Mouse (Mus musculus) CH12.LX (cell line): ENCODE measurements at regions not wholly inside any gene's neighbourhood (a gene's known extent, or its start where the extent isn't known, plus 50 kb on each side); places are given as distances from the start of the nearest gene placed in this dataset.

Source experiments
- DNase-seq: peaks from one replicate; pipeline ENCODE4 v3.0.0-alpha.2; 2013; ENCODE audit errors: extremely low read depth
- H3K27ac ChIP-seq: 2 replicates; pipeline ENCODE4 v1.5.1; 2012; ENCODE audit warnings: low read depth, mild to moderate bottlenecking, control low read depth, moderate library complexity; ENCODE audit not compliant: insufficient read depth
- H3K27me3 ChIP-seq: replicated peaks from 2 replicates; pipeline ENCODE3; 2012; ENCODE audit warnings: inconsistent platforms
- H3K36me3 ChIP-seq, 2 experiments: replicated peaks in 1 of 2; 2 replicates each; pipeline versions ENCODE3 to v1.6.1; 2012; ENCODE audit warnings: inconsistent platforms in 1 of 2, low read length in 1 of 2, mild to moderate bottlenecking in 1 of 2, mixed read lengths in 1 of 2, moderate library complexity in 1 of 2; ENCODE audit not compliant: control insufficient read depth in 1 of 2, insufficient read depth in 1 of 2
- H3K4me1 ChIP-seq, 2 experiments: 2 replicates each; pipeline ENCODE4 v1.6.1; 2012; ENCODE audit warnings: inconsistent platforms in 1 of 2, moderate library complexity in 1 of 2; ENCODE audit not compliant: insufficient read depth in 2 of 2, control insufficient read depth in 1 of 2
- H3K4me2 ChIP-seq: 2 replicates; pipeline ENCODE4 v1.6.1; 2012; ENCODE audit warnings: low read depth, mild to moderate bottlenecking, control low read depth; ENCODE audit not compliant: poor library complexity, insufficient read depth, severe bottlenecking
- H3K4me3 ChIP-seq, 3 experiments: fragments of 150-350 bp in 1 of 3; sonication (generic) in 1 of 3; replicated peaks in 1 of 3; 2 replicates each; pipeline versions ENCODE3 to v1.5.1; 2011 to 2012; ENCODE audit warnings: low read depth in 2 of 3, low read length in 2 of 3, mild to moderate bottlenecking in 2 of 3, moderate library complexity in 2 of 3, control low read depth in 1 of 3, improper control_type of control experiment in 1 of 3, inconsistent platforms in 1 of 3, mixed read lengths in 1 of 3; ENCODE audit not compliant: poor library complexity in 1 of 3
- H3K79me2 ChIP-seq: replicated peaks from 2 replicates; pipeline ENCODE4 v1.6.1; 2012; ENCODE audit warnings: mild to moderate bottlenecking, moderate library complexity; ENCODE audit not compliant: control insufficient read depth, poor library complexity, insufficient read depth, severe bottlenecking; ENCODE audit errors: extremely low read depth
- H3K9ac ChIP-seq: 2 replicates; pipeline ENCODE4 v1.6.1; 2012; ENCODE audit warnings: low read depth, mild to moderate bottlenecking, control low read depth, moderate library complexity; ENCODE audit not compliant: insufficient read depth
- H3K9me3 ChIP-seq: replicated peaks from 2 replicates; pipeline ENCODE3; 2012; ENCODE audit warnings: low read length, inconsistent platforms, mixed read lengths
- BHLHE40 ChIP-seq: IDR thresholded peaks from 2 replicates; pipeline ENCODE4 v1.6.1; 2011; ENCODE audit warnings: mild to moderate bottlenecking, low read depth, low read length, improper control_type of control experiment
- CHD2 ChIP-seq: IDR thresholded peaks from 2 replicates; pipeline ENCODE4 v1.6.1; 2011; ENCODE audit warnings: low read length, improper control_type of control experiment
- E2F4 ChIP-seq: IDR thresholded peaks from 2 replicates; pipeline ENCODE4 v1.6.1; 2011; ENCODE audit warnings: low read depth, low read length, improper control_type of control experiment; ENCODE audit not compliant: insufficient replicate concordance
- EP300 ChIP-seq: IDR thresholded peaks from 2 replicates; pipeline ENCODE4 v1.6.1; 2011; ENCODE audit warnings: low read length, improper control_type of control experiment
- IRF4 ChIP-seq: IDR thresholded peaks from 2 replicates; pipeline ENCODE4 v1.6.1; 2014; ENCODE audit warnings: low read depth, mild to moderate bottlenecking, inconsistent platforms, low read length, improper control_type of control experiment
- JUN ChIP-seq: IDR thresholded peaks from 2 replicates; pipeline ENCODE4 v1.6.1; 2011; ENCODE audit warnings: low read depth, mild to moderate bottlenecking, low read length, improper control_type of control experiment, moderate library complexity; ENCODE audit not compliant: insufficient read depth
- JUND ChIP-seq: conservative IDR thresholded peaks from 2 replicates; pipeline ENCODE4 v1.6.1; 2011; ENCODE audit warnings: low read depth, low read length, improper control_type of control experiment
- KAT2A ChIP-seq: IDR thresholded peaks from 2 replicates; pipeline ENCODE4 v1.6.1; 2012; ENCODE audit warnings: low read length, improper control_type of control experiment, inconsistent platforms; ENCODE audit not compliant: insufficient replicate concordance
- MAX ChIP-seq: IDR thresholded peaks from 2 replicates; pipeline ENCODE4 v1.6.1; 2011; ENCODE audit warnings: low read length, improper control_type of control experiment
- MAZ ChIP-seq: IDR thresholded peaks from 2 replicates; pipeline ENCODE4 v1.6.1; 2012; ENCODE audit warnings: low read depth, mild to moderate bottlenecking, inconsistent platforms, low read length, improper control_type of control experiment, moderate library complexity
- MYC ChIP-seq: IDR thresholded peaks from 2 replicates; pipeline ENCODE4 v1.6.1; 2011; ENCODE audit warnings: low read depth, mild to moderate bottlenecking, improper control_type of control experiment, low read length
- NELFE ChIP-seq: IDR thresholded peaks from 2 replicates; pipeline ENCODE4 v1.6.1; 2011; ENCODE audit warnings: low read depth, low read length, improper control_type of control experiment
- NRF1 ChIP-seq: IDR thresholded peaks from 2 replicates; pipeline ENCODE4 v1.6.1; 2014; ENCODE audit warnings: low read depth, mild to moderate bottlenecking, inconsistent platforms, low read length, improper control_type of control experiment, moderate library complexity
- PAX5 ChIP-seq: IDR thresholded peaks from 2 replicates; pipeline ENCODE4 v1.6.1; 2012; ENCODE audit warnings: low read length, inconsistent platforms, mixed read lengths
- POLR2A ChIP-seq: IDR thresholded peaks from 2 replicates; pipeline ENCODE4 v1.6.1; 2011; ENCODE audit warnings: low read depth, mild to moderate bottlenecking, improper control_type of control experiment, low read length
- RAD21 ChIP-seq: IDR thresholded peaks from 2 replicates; pipeline ENCODE4 v1.6.1; 2011; ENCODE audit warnings: low read depth, mild to moderate bottlenecking, low read length, improper control_type of control experiment, moderate library complexity
- SIN3A ChIP-seq: IDR thresholded peaks from 2 replicates; pipeline ENCODE4 v1.6.1; 2012; ENCODE audit warnings: low read length, improper control_type of control experiment, inconsistent platforms
- TCF12 ChIP-seq: IDR thresholded peaks from 2 replicates; pipeline ENCODE4 v1.6.1; 2014; ENCODE audit warnings: low read depth, mild to moderate bottlenecking, inconsistent platforms, low read length, improper control_type of control experiment
- UBTF ChIP-seq: IDR thresholded peaks from 2 replicates; pipeline ENCODE4 v1.6.1; 2012; ENCODE audit warnings: low read depth, mild to moderate bottlenecking, inconsistent platforms, low read length, improper control_type of control experiment, moderate library complexity
- USF1 ChIP-seq: IDR thresholded peaks from 2 replicates; pipeline ENCODE4 v1.6.1; 2014; ENCODE audit warnings: low read depth, mild to moderate bottlenecking, inconsistent platforms, low read length, improper control_type of control experiment
- USF2 ChIP-seq: conservative IDR thresholded peaks from 2 replicates; pipeline ENCODE4 v1.6.1; 2011; ENCODE audit warnings: low read depth, low read length, improper control_type of control experiment
- ZC3H11A ChIP-seq: IDR thresholded peaks from 2 replicates; pipeline ENCODE4 v1.6.1; 2012; ENCODE audit warnings: low read depth, mild to moderate bottlenecking, inconsistent platforms, low read length, improper control_type of control experiment
- ZKSCAN1 ChIP-seq: IDR thresholded peaks from 2 replicates; pipeline ENCODE4 v1.6.1; 2012; ENCODE audit warnings: low read depth, inconsistent platforms, low read length, improper control_type of control experiment, borderline replicate concordance
- dilution Hi-C: fragments of 300-500 bp; cut with MboI; formaldehyde crosslinking; loops from 2 replicates; pipeline ENCODE4 v1.14.3; 2020; ENCODE audit warnings: low sequenced_read_pairs; ENCODE audit not compliant: extremely low pct_unique_long_range_greater_than_20kb, extremely low pct_ligation_motif_present
- in situ Hi-C: fragments of 300-500 bp; cut with MboI; formaldehyde crosslinking; loops from 3 replicates; pipeline ENCODE4 v1.14.3; 2019; ENCODE audit warnings: low sequenced_read_pairs, low pct_ligation_motif_present, low pct_unique_long_range_greater_than_20kb, mixed read lengths

DNA sequence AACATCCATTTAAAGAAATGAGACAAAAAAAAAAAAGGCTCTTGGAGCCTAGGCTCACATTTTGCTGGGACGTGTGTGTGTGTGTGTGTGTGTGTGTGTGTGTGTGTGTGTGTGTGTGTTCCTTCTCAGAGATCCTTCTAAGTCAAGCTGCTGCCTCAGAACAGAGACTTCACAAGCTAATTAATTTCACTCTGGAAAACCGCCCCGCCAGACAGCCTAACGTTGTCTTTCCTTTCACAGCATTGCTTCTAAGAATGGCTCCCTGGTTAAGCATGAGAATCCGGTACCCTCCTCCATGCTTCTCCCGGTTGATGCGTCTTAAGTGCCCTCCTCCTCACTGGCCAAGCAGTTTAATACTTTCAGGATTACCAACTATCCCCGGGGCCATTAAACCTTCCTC is 64.3 kb upstream of the Fzd10 start:
- H3K27ac ChIP-seq, result no peak overlapping the region
- H3K4me1 ChIP-seq, result no peaks in the 10 kb centered on the region
- no peaks in the 10 kb centered on the region for H3K27me3 ChIP-seq
- H3K9me3 ChIP-seq, result peaks cover 78% of the 10 kb centered on the region
- no peak overlapping the region for H3K9ac ChIP-seq
- no peak for DNase-seq
- no peak overlapping the region for H3K4me3 ChIP-seq
- H3K79me2 ChIP-seq, result no peaks in the 10 kb centered on the region
- H3K4me2 ChIP-seq, result no peak overlapping the region
- no peaks in the 10 kb centered on the region for H3K36me3 ChIP-seq
- dilution Hi-C loops, result no loop called here
- TF ChIP-seq MAX (no peak), BHLHE40 (no peak), NELFE (no peak), TCF12 (no peak), JUN (no peak), KAT2A (no peak), POLR2A (no peak), ZKSCAN1 (no peak), SIN3A (no peak), MYC (no peak), USF2 (no peak), E2F4 (no peak), PAX5 (no peak), CHD2 (no peak), JUND (no peak), ZC3H11A (no peak), RAD21 (no peak), USF1 (no peak)
- TF ChIP-seq, all 38 proteins: peak for 0
- in situ Hi-C loops, result no loop called here

DNA sequence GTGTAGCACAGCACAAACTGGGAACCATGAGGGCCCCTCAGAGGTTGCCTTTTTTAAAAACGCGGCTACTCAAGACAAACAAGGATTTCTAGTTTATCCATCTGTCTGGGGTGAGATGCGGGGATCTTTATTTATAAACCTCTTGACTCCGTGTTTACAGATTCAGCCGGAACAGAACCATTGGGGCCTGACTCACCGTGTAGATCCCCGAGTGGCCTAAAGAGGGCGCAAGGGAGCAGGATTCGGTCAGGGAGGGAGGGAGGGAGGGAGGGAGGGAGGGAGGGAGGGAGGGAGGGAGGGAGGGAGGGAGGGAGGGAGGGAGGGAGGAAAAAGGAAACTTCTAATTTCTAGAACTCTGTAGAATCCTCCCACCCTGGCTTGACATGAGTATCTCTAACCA is 73.4 kb upstream of the Fzd10 start:
- Histone ChIP-seq H3K79me2 (no peaks in the 10 kb centered on the region), H3K27me3 (no peaks in the 10 kb centered on the region), H3K27ac (no peak overlapping the region), H3K4me2 (no peak overlapping the region), H3K9ac (no peak overlapping the region), H3K4me3 (no peak overlapping the region), H3K4me1 (no peaks in the 10 kb centered on the region), H3K36me3 (no peaks in the 10 kb centered on the region), H3K9me3 (peaks cover 88% of the 10 kb centered on the region)
- in situ Hi-C loops, result no loop called here
- no peak for DNase-seq
- dilution Hi-C loops, result no loop called here
- TF ChIP-seq MAZ (no peak), MAX (no peak), CHD2 (no peak), IRF4 (no peak), UBTF (no peak), EP300 (no peak), E2F4 (no peak), NRF1 (no peak)
